Mouse (Mus musculus): ENCODE data around the gene Gm4214. TPM values are rescaled to one million over a fixed set of nuclear protein-coding genes. Genes with fewer than 3 reads are reported as not detected.

The Gm4214 gene
- total RNA-seq (2023), result not detected

DNA sequence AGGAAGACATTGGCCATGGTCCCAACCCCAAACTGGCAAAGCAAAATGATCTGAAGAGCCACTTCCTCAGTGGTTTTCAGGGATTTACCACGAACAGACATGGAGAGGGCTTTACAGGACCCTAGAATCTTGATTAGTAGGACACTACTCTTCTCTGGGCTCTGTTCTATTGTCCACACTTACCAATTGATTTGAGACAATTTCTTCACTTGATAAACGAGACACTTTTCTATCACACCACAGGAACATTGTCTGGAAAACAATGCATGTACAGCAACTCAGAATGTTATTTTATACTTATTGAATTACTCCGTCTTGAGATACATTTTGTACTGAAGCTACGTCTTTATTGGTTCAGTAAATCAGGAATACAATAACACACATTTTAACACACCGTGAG is at the start of gene Gm4214:
Gm4214 (minus strand) TSS at position 101 of the 400 bp plus-strand sequence.

DNA sequence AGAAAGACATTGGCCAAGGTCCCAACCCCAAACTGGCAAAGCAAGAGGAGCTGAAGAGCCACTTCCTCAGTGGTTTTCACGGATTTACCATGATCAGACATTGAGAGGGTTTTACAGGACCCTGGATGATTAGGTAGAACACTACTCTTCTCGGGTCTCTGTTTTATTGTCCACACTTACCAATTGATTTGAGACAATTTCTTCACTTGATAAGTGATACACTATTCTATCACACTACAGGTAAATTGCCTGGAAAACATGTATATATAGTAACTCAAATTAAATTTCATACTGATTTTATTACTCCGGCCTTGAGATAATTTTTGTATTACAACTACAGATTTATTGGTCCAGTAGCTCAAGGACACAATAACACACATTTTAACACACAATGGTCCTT is 35.4 kb upstream of the Gm4214 start, which contains the start of gene Gm4216:
Gm4216 (minus strand) TSS at position 101 of the 400 bp plus-strand sequence.

Other genes with a start within 250 kb of the Gm4214 start
- not detected for gene Vmn1r157, start 223.0 kb downstream of the Gm4214 start, total RNA-seq (2023)
- not detected for gene Vmn1r158, start 193.9 kb downstream of the Gm4214 start, total RNA-seq (2023)
- not detected for gene Vmn1r159, start 141.1 kb downstream of the Gm4214 start, total RNA-seq (2023)
- gene Vmn1r160, start 113.4 kb downstream of the Gm4214 start, total RNA-seq (2023), result not detected
- gene Gm4216, start 35.2 kb upstream of the Gm4214 start, total RNA-seq (2023), result not detected
- not detected for gene Vmn1r163, start 70.9 kb upstream of the Gm4214 start, total RNA-seq (2023)
- gene Gm8720, start 82.8 kb upstream of the Gm4214 start, total RNA-seq (2023), result not detected
- gene Gm10662, start 159.8 kb upstream of the Gm4214 start, total RNA-seq (2023), result not detected
- gene Vmn1r165, start 232.7 kb upstream of the Gm4214 start, total RNA-seq (2023), result not detected